Mouse (Mus musculus) embryonic facial prominence, embryonic 11.5 days (tissue): ENCODE measurements around the gene Sec23ip. TPM values are rescaled to one million over a fixed set of nuclear protein-coding genes. Genes with fewer than 3 reads are reported as not detected.

Experiments
- ATAC-seq: fragments of 200-750 bp; cut with Nextera tagmentation; replicated peaks from 2 replicates; pipeline ENCODE4 v1.8.0; 2017; ENCODE audit warnings: low read depth; ENCODE audit not compliant: insufficient number of reproducible peaks, low FRiP score, low TSS enrichment
- DNase-seq: peaks from one replicate; pipeline ENCODE4 v3.0.0-alpha.2; 2015; ENCODE audit warnings: low spot score
- H3K27ac ChIP-seq: fragments of 300-500 bp; sonication (generic); replicated peaks from 2 replicates; pipeline ENCODE4 v1.5.1; 2014; ENCODE audit warnings: mild to moderate bottlenecking, low read depth, low read length, control low read depth
- H3K27me3 ChIP-seq: fragments of 300-500 bp; sonication (generic); 2 replicates; pipeline ENCODE4 v1.6.1; 2014; ENCODE audit warnings: mild to moderate bottlenecking, low read length, moderate library complexity, mixed read lengths; ENCODE audit not compliant: control insufficient read depth, insufficient read depth
- H3K36me3 ChIP-seq: fragments of 300-500 bp; sonication (generic); replicated peaks from 2 replicates; pipeline ENCODE4 v1.6.1; 2014; ENCODE audit warnings: low read depth, mild to moderate bottlenecking, low read length, moderate library complexity, mixed read lengths; ENCODE audit not compliant: control insufficient read depth, insufficient read depth
- H3K4me1 ChIP-seq: fragments of 300-500 bp; sonication (generic); 2 replicates; pipeline ENCODE4 v1.6.1; 2014; ENCODE audit warnings: low read length, mixed read lengths; ENCODE audit not compliant: control insufficient read depth, insufficient read depth
- H3K4me2 ChIP-seq: fragments of 300-500 bp; sonication (generic); 2 replicates; pipeline ENCODE4 v1.6.1; 2014; ENCODE audit warnings: low read depth, mild to moderate bottlenecking, control low read depth, low read length, moderate library complexity
- H3K4me3 ChIP-seq: fragments of 300-500 bp; sonication (generic); 2 replicates; pipeline ENCODE4 v1.5.1; 2014; ENCODE audit warnings: low read depth, low read length, control low read depth
- H3K9ac ChIP-seq: fragments of 300-500 bp; sonication (generic); replicated peaks from 2 replicates; pipeline ENCODE4 v1.6.1; 2014; ENCODE audit warnings: mild to moderate bottlenecking, control low read depth, low read length
- H3K9me3 ChIP-seq: fragments of 300-500 bp; sonication (generic); replicated peaks from 2 replicates; pipeline ENCODE4 v1.6.1; 2016; ENCODE audit warnings: mild to moderate bottlenecking, low read length, inconsistent platforms, mixed read lengths; ENCODE audit not compliant: control insufficient read depth
- WGBS: fragments of 180-500 bp; shearing (Covaris S2); extraction: QIAGEN DNeasy Blood & Tissue Kit; methylation state at CpG from one replicate; pipeline ENCODE4 v1.1.7; 2014; 5-methylcytosine and 5-hydroxymethylcytosine counted together
- microRNA-seq: library from miRNA; unstranded; fragments of <30 nt; microRNA quantifications from one replicate; pipeline ENCODE4, GENCODE M21; 2016; ENCODE audit warnings: borderline number of aligned reads
- polyA plus RNA-seq: library from polyadenylated mRNA; unstranded; fragments of >200 nt; fragmentation: Nextera tagmentation; extraction: Ambion mirVana; gene quantifications from 2 replicates; pipeline ENCODE4 v1.2.1, GENCODE M21; 2014

Sec23ip gene
- polyA plus RNA-seq, 1 experiment from 2014 or later, result 38.4 TPM

DNA sequence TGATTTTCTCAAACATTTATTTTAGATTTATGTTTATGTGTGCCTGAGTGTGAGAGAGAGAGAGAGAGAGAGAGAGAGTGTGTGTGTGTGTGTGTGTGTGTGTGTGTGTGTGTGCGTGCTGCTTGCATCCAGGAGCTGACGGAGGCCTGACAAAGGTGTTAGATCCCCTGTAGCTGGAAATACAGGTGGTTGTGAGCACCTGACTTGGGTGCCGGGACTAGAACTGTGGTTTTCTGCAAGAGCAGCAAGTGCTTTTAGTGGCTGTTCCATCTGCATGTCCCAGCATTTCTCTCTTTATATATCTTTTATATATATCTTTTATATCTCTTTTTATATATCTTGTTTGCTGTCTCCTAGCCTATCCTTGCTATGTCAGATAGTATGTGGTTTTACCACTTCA, 37.1 kb downstream of the Sec23ip start:
- Histone ChIP-seq H3K27me3 (no peaks in the 10 kb centered on the region), H3K9me3 (no peaks in the 10 kb centered on the region), H3K27ac (no peak overlapping the region), H3K9ac (no peak overlapping the region), H3K36me3 (peaks cover 2% of the 10 kb centered on the region), H3K4me1 (no peaks in the 10 kb centered on the region), H3K4me2 (no peak overlapping the region), H3K4me3 (no peak overlapping the region)
- DNase-seq (no peak), ATAC-seq (no peak)
- 92% methylated on average over 3 of the region's 3 CpGs for WGBS

DNA sequence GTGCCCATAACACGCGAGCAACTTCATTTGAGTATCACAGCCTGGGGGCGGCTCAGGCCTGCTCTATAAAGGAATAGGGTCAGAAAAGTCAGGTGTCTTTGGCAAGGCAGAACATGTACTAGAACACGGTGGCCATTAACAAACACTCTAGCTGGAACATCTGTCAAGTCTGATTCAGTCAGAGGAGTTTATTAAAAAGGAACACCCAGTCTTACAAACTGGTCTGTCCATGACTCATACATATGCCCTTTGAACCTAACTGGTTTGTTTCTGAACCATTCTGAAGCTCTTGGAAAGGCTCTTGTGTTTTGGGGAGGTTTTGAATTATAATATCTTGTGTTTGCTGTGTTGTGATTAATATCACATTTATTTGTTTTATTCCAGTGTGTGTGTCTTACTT, 45.3 kb downstream of the Sec23ip start:
- no peaks in the 10 kb centered on the region for H3K9me3 ChIP-seq
- H3K4me1 ChIP-seq, result no peaks in the 10 kb centered on the region
- ATAC-seq (no peak), DNase-seq (no peak)
- H3K4me3 ChIP-seq, result no peak overlapping the region
- no peak overlapping the region for H3K9ac ChIP-seq
- no peaks in the 10 kb centered on the region for H3K27me3 ChIP-seq
- 79% methylated on average over 4 of the region's 4 CpGs for WGBS
- H3K4me2 ChIP-seq, result no peak overlapping the region
- H3K27ac ChIP-seq, result no peak overlapping the region
- no peaks in the 10 kb centered on the region for H3K36me3 ChIP-seq

DNA sequence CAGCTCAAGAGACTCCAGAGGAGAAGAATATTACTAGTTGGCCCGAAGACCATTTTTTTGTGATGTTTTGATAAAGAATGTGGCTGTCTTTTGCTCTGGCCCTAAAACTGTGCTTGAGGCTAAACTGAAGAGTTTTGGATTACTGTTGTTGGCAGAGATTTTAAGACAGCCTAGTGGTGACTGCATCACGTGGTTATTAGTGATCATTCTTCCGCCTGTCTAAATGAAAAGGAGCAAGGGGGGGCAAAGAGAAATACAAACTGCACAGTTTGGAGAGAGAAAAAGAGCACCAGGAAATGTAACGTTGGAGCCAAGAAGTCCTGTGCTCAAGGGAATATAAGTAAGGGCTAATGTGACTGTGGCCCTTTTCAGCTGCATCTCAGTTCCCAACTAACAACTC, 48.7 kb downstream of the Sec23ip start:
- DNase-seq, result no peak
- Histone ChIP-seq H3K4me2 (no peak overlapping the region), H3K36me3 (no peaks in the 10 kb centered on the region), H3K27ac (no peak overlapping the region), H3K4me3 (no peak overlapping the region), H3K9ac (no peak overlapping the region), H3K4me1 (no peaks in the 10 kb centered on the region), H3K9me3 (no peaks in the 10 kb centered on the region), H3K27me3 (no peaks in the 10 kb centered on the region)
- WGBS, result 78% methylated on average over 4 of the region's 4 CpGs
- no peak for ATAC-seq

DNA sequence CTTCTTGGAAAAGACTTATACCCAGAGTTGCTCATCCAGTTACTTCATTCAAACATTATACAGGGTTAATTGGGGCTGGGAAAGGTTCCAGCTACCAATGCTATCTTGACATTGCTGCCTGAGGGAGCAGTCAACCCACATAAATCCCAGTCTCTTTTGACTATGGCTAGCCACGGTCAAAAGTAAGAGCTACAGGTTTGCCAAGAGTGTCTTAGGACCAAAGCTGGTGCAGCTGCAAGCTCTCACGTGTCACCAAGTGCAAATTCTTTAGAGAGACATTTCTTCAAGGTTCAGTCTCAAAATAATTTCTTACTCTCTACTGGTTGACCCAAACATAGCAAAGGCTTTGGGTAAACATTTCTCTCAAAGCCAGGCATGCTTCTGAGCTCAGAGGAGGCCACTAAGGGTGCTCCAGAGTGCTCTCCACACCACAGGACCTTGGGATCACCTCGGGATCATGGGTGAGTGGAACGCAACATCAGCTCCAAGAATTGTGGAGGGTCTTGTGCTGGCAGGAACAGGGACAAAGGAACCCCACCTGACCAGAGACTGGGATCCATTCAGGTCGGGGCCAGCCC, 80.3 kb downstream of the Sec23ip start:
- H3K27ac ChIP-seq, result no peak overlapping the region
- H3K36me3 ChIP-seq, result no peaks in the 10 kb centered on the region
- H3K9me3 ChIP-seq, result no peaks in the 10 kb centered on the region
- ATAC-seq (no peak), DNase-seq (no peak)
- H3K4me1 ChIP-seq, result no peaks in the 10 kb centered on the region
- 83% methylated on average over 5 of the region's 5 CpGs for WGBS
- H3K4me2 ChIP-seq, result no peak overlapping the region
- no peak overlapping the region for H3K9ac ChIP-seq
- H3K27me3 ChIP-seq, result no peaks in the 10 kb centered on the region
- H3K4me3 ChIP-seq, result no peak overlapping the region

DNA sequence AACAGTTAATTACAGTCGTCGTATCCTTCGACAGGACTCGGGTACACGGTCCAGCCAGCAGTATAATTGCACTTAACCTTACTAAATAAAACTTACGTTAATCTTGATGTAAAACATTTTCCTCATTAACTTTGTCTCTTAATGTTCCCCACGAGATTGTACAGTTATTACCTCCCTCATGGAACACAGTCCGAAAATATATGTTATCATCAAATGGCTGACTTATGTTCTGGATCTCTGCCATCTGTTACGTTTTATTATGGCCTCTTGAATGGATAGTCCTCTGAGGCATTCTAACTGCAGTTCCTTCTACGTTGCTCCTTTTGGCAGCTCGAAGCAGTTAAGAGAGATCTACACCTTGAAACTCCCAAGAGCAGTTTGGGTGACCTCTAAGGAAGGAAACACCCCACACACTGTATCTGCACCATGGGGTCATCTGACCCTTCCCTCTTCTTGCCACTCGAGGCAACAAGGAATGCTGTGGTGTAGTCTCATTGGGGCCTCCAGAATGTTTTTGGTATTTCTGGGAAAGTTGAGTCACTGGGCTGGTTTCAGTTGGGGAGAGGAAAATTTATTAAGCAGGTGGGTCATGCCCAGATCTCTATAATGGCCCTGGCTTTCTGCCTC, 87.8 kb downstream of the Sec23ip start:
- H3K4me1 ChIP-seq, result no peaks in the 10 kb centered on the region
- H3K27me3 ChIP-seq, result no peaks in the 10 kb centered on the region
- WGBS, result 74% methylated on average over 12 of the region's 12 CpGs
- no peak overlapping the region for H3K4me3 ChIP-seq
- no peaks in the 10 kb centered on the region for H3K9me3 ChIP-seq
- no peak overlapping the region for H3K9ac ChIP-seq
- H3K4me2 ChIP-seq, result no peak overlapping the region
- H3K36me3 ChIP-seq, result no peaks in the 10 kb centered on the region
- no peak overlapping the region for H3K27ac ChIP-seq
- DNase-seq (no peak), ATAC-seq (no peak)

DNA sequence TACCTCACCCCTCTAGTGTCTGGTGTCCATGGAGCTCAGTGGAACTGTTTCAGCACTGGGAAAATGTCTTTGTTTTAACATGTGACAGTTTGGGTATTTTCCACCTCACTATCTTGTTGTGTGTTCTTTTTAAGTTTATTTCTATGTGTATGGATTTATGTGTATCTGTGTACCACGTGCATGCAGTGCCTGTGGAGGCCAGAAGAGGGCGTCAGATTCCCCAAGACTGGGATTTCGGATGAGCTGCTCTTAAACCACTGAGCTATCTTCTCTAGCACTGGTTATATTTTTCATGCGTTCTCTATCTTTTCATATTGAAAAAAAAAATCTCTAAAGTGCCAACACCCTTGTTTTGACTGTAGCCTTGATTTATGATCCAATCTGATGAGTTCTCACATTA, 88.5 kb downstream of the Sec23ip start:
- no peaks in the 10 kb centered on the region for H3K27me3 ChIP-seq
- 82% methylated on average over 4 of the region's 4 CpGs for WGBS
- H3K27ac ChIP-seq, result no peak overlapping the region
- no peak overlapping the region for H3K9ac ChIP-seq
- H3K36me3 ChIP-seq, result no peaks in the 10 kb centered on the region
- DNase-seq, result no peak
- no peaks in the 10 kb centered on the region for H3K9me3 ChIP-seq
- H3K4me2 ChIP-seq, result no peak overlapping the region
- no peak for ATAC-seq
- no peak overlapping the region for H3K4me3 ChIP-seq
- H3K4me1 ChIP-seq, result no peaks in the 10 kb centered on the region

Small RNAs within 50 kb of the gene (microRNA-seq; reads per million reads assigned to microRNA genes)
- not detected for gene Gm25778

Other genes with a start within 250 kb of the Sec23ip start
- 6.7 and 7.6 TPM in 2 replicates for gene Bag3, start 221.3 kb upstream of the Sec23ip start, polyA plus RNA-seq
- 49.7 and 51.1 TPM in 2 replicates for gene Inpp5f, start 133.6 kb upstream of the Sec23ip start, polyA plus RNA-seq
- 85.1 and 85.3 TPM in 2 replicates for gene Mcmbp, start 4.4 kb upstream of the Sec23ip start, polyA plus RNA-seq